Mouse (Mus musculus) liver, postnatal 0 days (tissue): Measurements from ENCODE around the gene Ube2c. TPM values are rescaled to one million over a fixed set of nuclear protein-coding genes. Genes with fewer than 3 reads are reported as not detected.

ENCODE experiments used
- ATAC-seq: fragments of 200-750 bp; cut with Nextera tagmentation; 2 replicates; pipeline ENCODE4 v1.8.0; 2017; ENCODE audit warnings: mild to moderate bottlenecking, moderate library complexity
- DNase-seq: peaks from one replicate; pipeline ENCODE4 v3.0.0-alpha.2; 2016
- H3K27ac ChIP-seq: fragments of 300-500 bp; sonication (generic); 2 replicates; pipeline ENCODE4 v1.5.1; 2014; ENCODE audit warnings: antibody characterized with exemption, moderate library complexity, mild to moderate bottlenecking, low read depth
- H3K27me3 ChIP-seq: fragments of 300-500 bp; sonication (generic); 2 replicates; pipeline ENCODE4 v1.6.1; 2014; ENCODE audit warnings: low read length, control low read depth, mixed read lengths; ENCODE audit not compliant: insufficient read depth
- H3K36me3 ChIP-seq: fragments of 300-500 bp; sonication (generic); replicated peaks from 2 replicates; pipeline ENCODE4 v1.6.1; 2014; ENCODE audit warnings: mild to moderate bottlenecking, control low read depth, low read length, moderate library complexity, mixed read lengths; ENCODE audit not compliant: insufficient read depth
- H3K4me1 ChIP-seq: fragments of 300-500 bp; sonication (generic); 2 replicates; pipeline ENCODE4 v1.6.1; 2014; ENCODE audit warnings: antibody characterized with exemption, mild to moderate bottlenecking, control low read depth; ENCODE audit not compliant: insufficient read depth
- H3K4me2 ChIP-seq: fragments of 300-500 bp; sonication (generic); 2 replicates; pipeline ENCODE4 v1.6.1; 2014; ENCODE audit warnings: low read depth, mild to moderate bottlenecking, low read length, moderate library complexity, mixed read lengths
- H3K4me3 ChIP-seq: fragments of 300-500 bp; sonication (generic); 2 replicates; pipeline ENCODE4 v1.5.1; 2014; ENCODE audit warnings: low read depth, low read length
- H3K9ac ChIP-seq: fragments of 300-500 bp; sonication (generic); replicated peaks from 2 replicates; pipeline ENCODE4 v1.6.1; 2014; ENCODE audit warnings: mild to moderate bottlenecking, moderate library complexity
- H3K9me3 ChIP-seq: fragments of 300-500 bp; sonication (generic); 2 replicates; pipeline ENCODE4 v1.6.1; 2016; ENCODE audit warnings: mild to moderate bottlenecking, control low read depth, low read length, mixed read lengths
- CTCF ChIP-seq: sonication (generic); IDR thresholded peaks from 2 replicates; pipeline ENCODE4 v1.5.1; 2016; ENCODE audit warnings: antibody characterized with exemption, low read depth
- EP300 ChIP-seq: IDR thresholded peaks from 2 replicates; pipeline ENCODE4 v1.6.1; 2016; ENCODE audit warnings: antibody characterized with exemption, low read depth, mild to moderate bottlenecking
- WGBS: fragments of 180-500 bp; shearing (Covaris S2); extraction: QIAGEN DNeasy Blood & Tissue Kit; methylation state at CpG from one replicate; pipeline ENCODE4 v1.1.7; 2014; ENCODE audit not compliant: insufficient replicate concordance; 5-methylcytosine and 5-hydroxymethylcytosine counted together
- polyA plus RNA-seq: library from polyadenylated mRNA; unstranded; fragments of >200 nt; fragmentation: Nextera tagmentation; extraction: Ambion mirVana; gene quantifications from 2 replicates; pipeline ENCODE4 v1.2.1, GENCODE M21; 2015

Ube2c gene
- polyA plus RNA-seq, 1 experiment from 2014 or later: 277 TPM

DNA sequence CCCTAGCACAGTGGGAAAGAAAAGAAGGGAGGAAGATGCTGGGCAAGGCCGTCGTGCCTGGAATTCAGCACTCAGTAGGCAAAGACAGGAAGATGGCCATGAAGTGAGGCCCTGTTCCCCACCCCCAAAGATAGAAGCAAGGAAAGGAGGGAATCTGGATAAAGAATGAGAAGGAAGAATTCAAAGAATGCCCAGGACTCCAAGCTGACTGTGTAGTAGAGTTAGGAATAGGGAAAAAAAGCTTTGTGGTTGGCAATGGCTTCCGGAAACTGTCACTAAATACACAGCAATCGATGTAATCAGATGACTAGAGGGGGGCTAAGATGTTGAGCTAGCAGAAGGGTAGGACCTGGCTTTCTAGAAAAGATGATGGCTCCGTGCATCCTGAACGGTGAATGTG is 47.5 kb downstream of the Ube2c start:
- H3K9ac ChIP-seq: no peak overlapping the region
- H3K4me2 ChIP-seq: no peak overlapping the region
- no peak for ATAC-seq
- DNase-seq: no peak
- no peak overlapping the region for H3K27ac ChIP-seq
- peaks cover 5% of the 10 kb centered on the region for H3K4me1 ChIP-seq
- H3K9me3 ChIP-seq: no peaks in the 10 kb centered on the region
- TF ChIP-seq EP300: no peak
- TF ChIP-seq CTCF: no peak
- H3K27me3 ChIP-seq: no peaks in the 10 kb centered on the region
- no peak overlapping the region for H3K4me3 ChIP-seq
- peaks cover 17% of the 10 kb centered on the region for H3K36me3 ChIP-seq
- WGBS: 81% methylated on average over 6 of the region's 6 CpGs

DNA sequence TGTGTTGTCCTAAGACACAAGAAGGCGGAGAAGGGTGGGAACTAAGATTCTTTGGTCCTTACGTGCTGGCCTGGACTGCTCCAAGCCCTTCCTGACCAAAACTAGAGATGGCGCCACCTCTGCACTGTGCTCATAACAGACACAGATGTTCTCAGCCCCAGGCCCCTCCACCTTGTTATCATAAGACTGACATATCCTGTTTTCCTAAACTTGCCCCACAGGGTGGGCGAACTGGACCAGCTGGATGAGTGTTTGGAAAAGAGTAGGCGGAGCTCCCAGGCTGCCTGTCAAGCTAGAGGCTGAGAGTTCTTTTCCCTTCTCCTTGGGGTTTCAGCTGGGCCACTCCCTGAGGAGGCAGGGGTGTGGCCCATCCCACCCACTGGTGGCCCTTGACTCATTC is 48.0 kb downstream of the Ube2c start:
- no peak for DNase-seq
- WGBS: 82% methylated on average over 5 of the region's 5 CpGs

DNA sequence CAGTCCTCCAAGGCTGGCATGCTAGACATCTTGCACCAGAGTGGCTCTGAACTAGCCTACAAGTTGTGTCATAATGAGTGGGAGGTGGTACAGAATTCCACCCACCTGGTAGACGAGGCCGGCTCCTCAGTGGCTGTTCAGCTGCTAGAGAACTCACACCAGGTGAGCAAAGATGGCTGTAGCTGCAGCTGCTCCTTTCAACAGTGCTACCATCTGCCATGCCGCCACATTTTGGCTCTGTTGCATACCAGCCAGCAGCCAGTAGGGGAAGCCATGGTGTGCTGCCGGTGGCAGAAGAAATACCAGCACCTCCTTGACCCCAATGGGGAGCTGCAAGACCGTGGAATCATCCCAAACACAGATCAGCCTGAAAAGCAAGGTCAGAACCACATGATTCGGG is 51.4 kb downstream of the Ube2c start:
- DNase-seq (no peak), ATAC-seq (no peak)
- H3K4me2 ChIP-seq: no peak overlapping the region
- no peak overlapping the region for H3K27ac ChIP-seq
- no peaks in the 10 kb centered on the region for H3K9me3 ChIP-seq
- no peaks in the 10 kb centered on the region for H3K27me3 ChIP-seq
- H3K4me3 ChIP-seq: no peak overlapping the region
- peaks cover 21% of the 10 kb centered on the region; the same call in 1 of the 2 replicates for H3K36me3 ChIP-seq
- H3K4me1 ChIP-seq: peaks cover 14% of the 10 kb centered on the region
- no peak overlapping the region for H3K9ac ChIP-seq
- WGBS: 83% methylated on average over 6 of the region's 6 CpGs
- TF ChIP-seq CTCF (no peak), EP300 (no peak)

More for the DNA sequence above, 48.0 kb downstream of the Ube2c start:
- Histone ChIP-seq H3K27me3 (no peaks in the 10 kb centered on the region), H3K27ac (no peak overlapping the region), H3K9me3 (no peaks in the 10 kb centered on the region), H3K4me2 (no peak overlapping the region), H3K4me1 (peaks cover 8% of the 10 kb centered on the region), H3K4me3 (no peak overlapping the region), H3K36me3 (peaks cover 12% of the 10 kb centered on the region), H3K9ac (no peak overlapping the region)
- no peak for ATAC-seq
- TF ChIP-seq CTCF (no peak), EP300 (no peak)

DNA sequence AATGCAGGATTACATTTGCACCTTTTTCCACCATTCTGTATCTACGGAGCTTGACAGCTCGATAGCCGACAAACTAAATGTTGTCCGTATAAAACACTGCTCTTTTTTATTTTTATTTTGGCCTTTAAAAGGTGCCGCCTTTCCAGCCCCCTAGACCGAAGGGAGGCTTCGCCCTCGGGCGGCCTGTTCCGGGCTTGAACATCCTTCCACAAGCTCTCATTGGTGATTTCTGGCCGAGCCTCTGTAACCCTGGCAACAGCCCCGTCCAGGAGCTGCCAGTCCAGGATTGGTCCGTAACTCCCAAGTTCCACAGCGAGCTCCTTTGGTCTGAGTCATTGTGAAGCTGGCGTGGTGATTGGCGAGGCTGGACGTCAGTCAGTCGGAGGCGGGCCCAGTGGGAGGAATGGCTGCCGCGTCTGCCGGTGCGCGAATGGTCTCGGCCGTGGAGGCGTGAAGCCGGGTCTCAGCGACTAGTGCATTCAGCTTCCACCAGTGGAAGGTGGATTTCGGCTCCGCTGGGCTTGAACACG is 53.0 kb downstream of the Ube2c start, which contains the start of gene Zswim1:
Gene Zswim1 (plus strand): TSS at position 51 of the 530 bp plus-strand sequence.
- ATAC-seq (peak; percentile 100), DNase-seq (peak; percentile 99)
- WGBS: 1% methylated on average over 32 of the region's 32 CpGs
- TF ChIP-seq EP300: no peak
- TF ChIP-seq CTCF: 0 out of 2 replicates have a peak, but pooled peaks have one; percentile 6
- Histone ChIP-seq H3K9me3 (no peaks in the 10 kb centered on the region), H3K4me3 (peak within 1 kb of the TSS; percentile 75), H3K4me1 (peaks cover 13% of the 10 kb centered on the region), H3K36me3 (peaks cover 27% of the 10 kb centered on the region; the same call in 1 of the 2 replicates), H3K9ac (peak within 1 kb of the TSS; percentile 74), H3K27me3 (no peaks in the 10 kb centered on the region), H3K27ac (peak within 1 kb of the TSS; percentile 84), H3K4me2 (peak within 1 kb of the TSS; percentile 91)

DNA sequence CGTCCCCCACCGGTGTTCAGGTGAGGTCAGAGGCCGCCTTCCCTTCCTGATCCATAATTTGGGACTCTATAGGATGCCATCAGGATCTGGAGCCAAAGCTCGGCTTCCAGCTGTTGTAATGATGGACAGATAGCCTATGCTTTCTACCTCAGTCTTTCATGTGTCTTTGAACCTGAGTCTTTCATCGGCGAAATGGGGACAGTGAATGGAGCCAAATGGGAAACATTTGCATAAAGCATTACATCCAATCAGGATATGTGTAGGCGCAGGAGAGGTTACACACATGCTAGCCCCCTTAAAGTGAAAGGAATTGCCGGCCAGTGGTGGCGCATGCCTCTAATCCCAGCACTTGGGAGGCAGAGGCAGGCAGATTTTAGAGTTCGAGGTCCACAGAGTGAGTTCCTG is 53.5 kb downstream of the Ube2c start:
- H3K9ac ChIP-seq: peak overlapping the region; percentile 74
- 1% methylated on average over 10 of the region's 10 CpGs for WGBS
- DNase-seq: peak; percentile 49
- H3K4me1 ChIP-seq: peaks cover 12% of the 10 kb centered on the region
- H3K4me3 ChIP-seq: peak overlapping the region; percentile 75
- peak overlapping the region; percentile 91 for H3K4me2 ChIP-seq
- no peaks in the 10 kb centered on the region for H3K9me3 ChIP-seq
- ATAC-seq: peak; percentile 71
- no peaks in the 10 kb centered on the region for H3K27me3 ChIP-seq
- 0 out of 2 replicates have a peak, but pooled peaks have one; percentile 21 for TF ChIP-seq CTCF
- no peak for TF ChIP-seq EP300
- H3K36me3 ChIP-seq: peaks cover 29% of the 10 kb centered on the region; the same call in 1 of the 2 replicates
- peak overlapping the region; percentile 84 for H3K27ac ChIP-seq

DNA sequence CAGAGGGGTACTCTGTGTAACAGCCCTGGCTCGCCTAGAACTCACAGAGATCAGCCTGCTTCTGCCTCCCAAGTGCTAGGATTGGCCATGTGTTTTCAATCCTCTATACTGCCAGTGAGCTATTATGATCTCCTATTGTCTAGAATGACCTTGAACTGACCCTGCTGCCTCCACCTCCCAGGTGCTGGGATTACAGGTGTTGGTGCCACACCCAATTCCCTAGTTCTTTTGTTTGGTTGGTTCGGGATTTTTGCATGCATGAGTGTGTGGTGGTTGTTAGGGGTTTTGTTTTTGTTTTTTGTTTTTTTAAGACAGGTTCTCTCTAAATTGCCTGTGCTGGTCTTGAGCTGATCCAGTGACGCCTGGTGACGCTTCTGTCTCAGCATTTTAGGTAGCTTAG is 54.3 kb downstream of the Ube2c start:
- H3K4me1 ChIP-seq: peaks cover 12% of the 10 kb centered on the region
- ATAC-seq (no peak), DNase-seq (no peak)
- H3K9me3 ChIP-seq: no peaks in the 10 kb centered on the region
- 92% methylated on average over 4 of the region's 4 CpGs for WGBS
- no peaks in the 10 kb centered on the region for H3K27me3 ChIP-seq
- no peak overlapping the region for H3K9ac ChIP-seq
- H3K27ac ChIP-seq: no peak overlapping the region
- H3K36me3 ChIP-seq: peaks cover 29% of the 10 kb centered on the region; the same call in 1 of the 2 replicates
- peak overlapping the region; percentile 91 for H3K4me2 ChIP-seq
- no peak for TF ChIP-seq EP300
- TF ChIP-seq CTCF: no peak
- peak overlapping the region; percentile 75; the same call in 1 of the 2 replicates for H3K4me3 ChIP-seq
